Mouse (Mus musculus) limb, embryonic 14.5 days (tissue): Measurements from ENCODE around the gene Mlec. TPM values are rescaled to one million over a fixed set of nuclear protein-coding genes. Genes with fewer than 3 reads are reported as not detected.

Experiments used
- ATAC-seq: fragments of 200-750 bp; cut with Nextera tagmentation; 2 replicates; pipeline ENCODE4 v1.8.0; 2017; ENCODE audit warnings: low read depth, moderate number of reproducible peaks, moderate TSS enrichment; ENCODE audit not compliant: low FRiP score
- DNase-seq: peaks from one replicate; pipeline ENCODE4 v3.0.0-alpha.2; 2015; ENCODE audit warnings: low spot score
- H3K27ac ChIP-seq: fragments of 300-500 bp; sonication (generic); replicated peaks from 2 replicates; pipeline ENCODE4 v1.5.1; 2014; ENCODE audit warnings: low read depth, mild to moderate bottlenecking, low read length, moderate library complexity, mixed read lengths
- H3K27me3 ChIP-seq: fragments of 300-500 bp; sonication (generic); 2 replicates; pipeline ENCODE4 v1.6.1; 2014; ENCODE audit warnings: low read length, mixed read lengths; ENCODE audit not compliant: control insufficient read depth, insufficient read depth
- H3K36me3 ChIP-seq: fragments of 300-500 bp; sonication (generic); 2 replicates; pipeline ENCODE4 v1.6.1; 2014; ENCODE audit warnings: mild to moderate bottlenecking, low read length, moderate library complexity, mixed read lengths; ENCODE audit not compliant: control insufficient read depth, insufficient read depth
- H3K4me1 ChIP-seq: fragments of 300-500 bp; sonication (generic); 2 replicates; pipeline ENCODE4 v1.6.1; 2014; ENCODE audit warnings: antibody characterized with exemption, low read length, mixed read lengths; ENCODE audit not compliant: control insufficient read depth, insufficient read depth
- H3K4me2 ChIP-seq: fragments of 300-500 bp; sonication (generic); replicated peaks from 2 replicates; pipeline ENCODE4 v1.6.1; 2014; ENCODE audit warnings: low read depth, mild to moderate bottlenecking, low read length, moderate library complexity; ENCODE audit not compliant: severe bottlenecking
- H3K4me3 ChIP-seq: fragments of 300-500 bp; sonication (generic); replicated peaks from 2 replicates; pipeline ENCODE4 v1.5.1; 2014; ENCODE audit warnings: low read length
- H3K9ac ChIP-seq: fragments of 300-500 bp; sonication (generic); 2 replicates; pipeline ENCODE4 v1.6.1; 2014; ENCODE audit warnings: mild to moderate bottlenecking, low read depth, low read length, moderate library complexity; ENCODE audit not compliant: severe bottlenecking
- H3K9me3 ChIP-seq: fragments of 300-500 bp; sonication (generic); 2 replicates; pipeline ENCODE4 v1.6.1; 2016; ENCODE audit warnings: low read length; ENCODE audit not compliant: control insufficient read depth
- POLR2A ChIP-seq: fragments of 200-500 bp; IDR thresholded peaks from 2 replicates; pipeline ENCODE4 v1.8.0; 2012; ENCODE audit warnings: inconsistent platforms, mild to moderate bottlenecking, moderate library complexity, borderline replicate concordance; ENCODE audit not compliant: insufficient read depth, insufficient read length; ENCODE audit errors: extremely low read depth
- WGBS: fragments of 180-500 bp; shearing (Covaris S2); extraction: QIAGEN DNeasy Blood & Tissue Kit; methylation state at CpG from one replicate; pipeline ENCODE4 v1.1.7; 2014; 5-methylcytosine and 5-hydroxymethylcytosine counted together
- polyA plus RNA-seq, 2 experiments: library from polyadenylated mRNA; depleted of rRNA in 1 of 2; stranded (reverse) in 1 of 2; unstranded in 1 of 2; fragments of >200 nt; fragmentation: Nextera tagmentation in 1 of 2; extraction: Ambion mirVana in 1 of 2; gene quantifications; 2 replicates each; pipeline versions ENCODE4 v1.2.1 to v1.2.3; 2012 to 2014

Mlec gene
- polyA plus RNA-seq, 2 experiments, result 73.7 to 215 TPM

DNA sequence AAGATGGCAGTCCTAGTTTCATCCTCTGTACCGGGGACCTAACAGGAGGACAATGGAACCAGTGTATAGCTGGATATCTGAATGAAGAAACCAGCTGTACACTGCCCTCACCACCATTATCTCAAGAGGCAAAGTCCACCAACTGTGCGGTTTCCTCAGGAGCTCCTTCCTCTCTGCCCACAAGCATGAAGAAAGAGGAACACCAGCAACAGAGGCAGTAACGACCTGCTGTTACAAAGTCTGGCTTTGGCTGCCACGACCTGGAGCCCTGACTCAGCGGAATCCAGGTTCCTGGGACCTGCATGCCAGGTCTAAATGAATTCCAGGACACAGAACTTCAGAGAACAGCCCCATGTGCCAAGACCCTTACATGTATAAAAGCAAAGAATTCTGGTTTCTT, 2.1 kb downstream of the Mlec start:
- H3K9ac ChIP-seq, result peak overlapping the region; percentile 96
- no peaks in the 10 kb centered on the region for H3K9me3 ChIP-seq
- peak overlapping the region; percentile 99 for H3K4me3 ChIP-seq
- DNase-seq (no peak), ATAC-seq (no peak)
- no peaks in the 10 kb centered on the region for H3K27me3 ChIP-seq
- TF ChIP-seq POLR2A, result no peak
- 25% methylated on average over 5 of the region's 5 CpGs for WGBS
- peaks cover 30% of the 10 kb centered on the region for H3K36me3 ChIP-seq
- peak overlapping the region; percentile 69 for H3K4me2 ChIP-seq
- no peak overlapping the region; the same call in 1 of the 2 replicates for H3K27ac ChIP-seq
- peaks cover 38% of the 10 kb centered on the region for H3K4me1 ChIP-seq

DNA sequence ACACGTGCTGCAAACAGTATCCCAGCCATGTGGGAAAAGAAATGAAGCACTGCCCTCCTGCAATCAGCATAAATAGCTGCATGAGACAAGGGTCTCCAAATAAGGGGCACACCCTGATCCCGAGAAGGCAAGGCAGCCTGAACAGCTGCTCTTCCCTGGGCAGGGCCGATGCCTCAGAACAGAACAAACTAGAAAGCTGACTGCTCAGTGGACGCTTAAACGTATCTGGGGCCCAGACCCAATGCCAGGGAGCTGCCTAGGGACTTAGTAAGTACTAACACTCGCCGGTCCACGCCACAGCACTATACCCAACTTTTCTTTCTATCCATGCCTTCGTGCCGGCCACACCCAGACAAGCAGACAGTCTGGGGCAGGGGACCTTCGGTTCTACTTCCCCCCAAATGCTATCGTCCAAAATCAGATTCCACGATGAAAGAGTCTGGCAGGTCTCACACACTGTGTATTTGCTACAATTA, 2.8 kb downstream of the Mlec start:
- 63% methylated on average over 13 of the region's 13 CpGs for WGBS
- peak overlapping the region; percentile 99 for H3K4me3 ChIP-seq
- H3K4me2 ChIP-seq, result peak overlapping the region; percentile 69
- H3K9me3 ChIP-seq, result no peaks in the 10 kb centered on the region
- H3K27ac ChIP-seq, result no peak overlapping the region; the same call in 1 of the 2 replicates
- peaks cover 38% of the 10 kb centered on the region for H3K4me1 ChIP-seq
- H3K36me3 ChIP-seq, result peaks cover 36% of the 10 kb centered on the region
- TF ChIP-seq POLR2A, result no peak
- H3K27me3 ChIP-seq, result no peaks in the 10 kb centered on the region
- H3K9ac ChIP-seq, result peak overlapping the region; percentile 96
- no peak for ATAC-seq
- DNase-seq, result no peak

DNA sequence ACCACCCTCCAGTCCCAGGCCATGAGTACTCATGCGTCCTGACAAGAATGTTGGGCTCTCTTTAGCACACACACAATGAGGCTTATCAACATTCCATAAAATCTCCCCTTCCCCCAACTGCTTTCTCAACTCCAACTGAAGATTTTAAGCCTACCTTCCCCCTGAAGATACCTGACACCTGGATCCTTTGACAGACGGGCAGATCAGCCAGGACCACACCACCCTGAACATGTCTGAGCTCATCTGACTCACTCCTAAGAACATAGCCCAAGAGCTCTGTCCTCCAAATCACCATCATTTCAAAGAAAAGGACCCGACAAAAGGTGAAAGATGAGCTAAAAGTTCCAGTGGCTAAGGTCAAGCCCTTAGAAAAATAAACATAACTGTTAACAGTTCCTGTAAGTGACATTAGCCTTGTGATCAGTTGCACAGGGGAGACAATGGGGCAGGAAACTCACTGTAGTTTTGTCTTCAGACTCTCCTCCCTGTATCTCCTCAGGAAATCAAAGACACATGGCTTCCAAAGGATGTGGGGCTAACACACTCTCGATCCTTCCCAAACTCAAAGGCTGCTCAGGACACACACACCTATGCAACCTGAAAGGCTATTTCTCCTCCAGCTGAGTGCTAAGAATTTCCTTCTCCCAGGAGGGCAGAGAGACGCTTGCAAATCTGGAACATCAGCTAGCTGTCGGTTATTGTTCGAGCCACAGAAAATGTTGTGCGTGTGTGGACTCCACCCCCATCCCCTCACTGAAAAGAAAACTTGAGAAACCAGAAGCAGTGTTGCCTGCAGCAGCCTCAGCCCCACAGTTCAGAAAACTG, 5.6 kb downstream of the Mlec start:
- WGBS, result 41% methylated on average over 8 of the region's 8 CpGs
- no peaks in the 10 kb centered on the region for H3K9me3 ChIP-seq
- DNase-seq (no peak), ATAC-seq (no peak)
- no peak overlapping the region; the same call in 1 of the 2 replicates for H3K4me2 ChIP-seq
- no peak overlapping the region for H3K9ac ChIP-seq
- H3K27ac ChIP-seq, result peak overlapping the region; percentile 33; the same call in 1 of the 2 replicates
- no peaks in the 10 kb centered on the region for H3K27me3 ChIP-seq
- H3K36me3 ChIP-seq, result peaks cover 64% of the 10 kb centered on the region
- H3K4me1 ChIP-seq, result peaks cover 38% of the 10 kb centered on the region
- TF ChIP-seq POLR2A, result no peak
- H3K4me3 ChIP-seq, result no peak overlapping the region

DNA sequence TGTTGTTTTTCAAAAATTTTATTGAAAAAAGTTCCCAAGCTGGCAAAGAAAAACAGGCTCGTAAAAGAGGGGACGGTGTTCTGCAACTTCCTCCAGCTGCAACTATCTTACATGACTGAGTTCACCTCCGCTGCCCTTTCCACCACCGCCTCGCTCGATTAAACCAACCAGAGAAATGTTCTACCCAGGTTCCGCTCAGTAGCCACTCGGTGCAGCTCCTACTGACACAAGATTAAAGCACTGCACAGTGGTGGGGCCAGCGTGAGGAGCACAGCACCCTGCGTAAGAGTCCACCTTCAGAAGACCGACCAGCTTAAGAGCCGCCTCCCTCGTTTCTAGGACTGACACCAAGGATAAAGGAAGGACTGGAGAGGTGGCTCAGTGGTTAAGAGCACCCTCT, 6.5 kb downstream of the Mlec start:
- no peak overlapping the region for H3K9ac ChIP-seq
- no peak overlapping the region for H3K27ac ChIP-seq
- WGBS, result 71% methylated on average over 13 of the region's 13 CpGs
- no peak overlapping the region for H3K4me2 ChIP-seq
- H3K4me3 ChIP-seq, result no peak overlapping the region
- no peak for ATAC-seq
- no peaks in the 10 kb centered on the region for H3K27me3 ChIP-seq
- no peaks in the 10 kb centered on the region for H3K9me3 ChIP-seq
- DNase-seq, result no peak
- peaks cover 73% of the 10 kb centered on the region for H3K36me3 ChIP-seq
- peaks cover 37% of the 10 kb centered on the region for H3K4me1 ChIP-seq
- no peak for TF ChIP-seq POLR2A

GRCm38 (mm10) chr5:115150991-115151390, 7.0 kb downstream of the Mlec start:
- no peak for ATAC-seq

More at GRCm38 (mm10) chr5:115150991-115151390, 7.0 kb downstream of the Mlec start:
- H3K4me2 ChIP-seq, result no peak overlapping the region
- H3K9ac ChIP-seq, result no peak overlapping the region
- H3K4me1 ChIP-seq, result peaks cover 32% of the 10 kb centered on the region
- 67% methylated on average over 5 of the region's 5 CpGs for WGBS
- no peaks in the 10 kb centered on the region for H3K9me3 ChIP-seq
- no peak for DNase-seq
- H3K27ac ChIP-seq, result no peak overlapping the region
- TF ChIP-seq POLR2A, result no peak
- H3K36me3 ChIP-seq, result peaks cover 77% of the 10 kb centered on the region
- no peak overlapping the region for H3K4me3 ChIP-seq
- no peaks in the 10 kb centered on the region for H3K27me3 ChIP-seq
